Mouse (Mus musculus): ENCODE measurements around the gene Ndst4. TPM values are rescaled to one million over a fixed set of nuclear protein-coding genes. Genes with fewer than 3 reads are reported as not detected.

Ndst4 gene
- polyA plus RNA-seq, 1 experiment: not detected

DNA sequence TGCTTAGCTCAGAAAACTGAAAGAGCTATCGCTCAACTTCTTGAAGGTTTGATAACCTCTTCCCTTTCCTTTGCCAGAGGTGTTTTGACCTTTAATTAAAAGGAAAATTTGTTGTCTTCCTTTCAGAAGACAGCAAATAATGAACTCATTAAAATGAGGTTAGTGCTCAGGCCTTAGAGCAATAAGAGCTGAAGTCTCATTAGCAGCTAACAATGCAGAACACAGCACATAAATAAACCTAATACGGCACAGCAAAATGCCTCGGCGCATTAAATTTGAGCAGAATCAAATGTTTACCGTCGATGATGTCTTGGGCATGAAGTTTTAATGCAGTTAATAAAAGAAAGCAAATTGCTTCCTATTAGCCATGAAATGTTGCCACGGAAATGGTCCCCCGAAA, 129.5 kb downstream of the Ndst4 start:
- H3K9me3 ChIP-seq (replicated peaks; ENCODE audit: control insufficient read depth, insufficient read depth, low read length, poor library complexity, severe bottlenecking): no peaks in the 10 kb centered on the region

DNA sequence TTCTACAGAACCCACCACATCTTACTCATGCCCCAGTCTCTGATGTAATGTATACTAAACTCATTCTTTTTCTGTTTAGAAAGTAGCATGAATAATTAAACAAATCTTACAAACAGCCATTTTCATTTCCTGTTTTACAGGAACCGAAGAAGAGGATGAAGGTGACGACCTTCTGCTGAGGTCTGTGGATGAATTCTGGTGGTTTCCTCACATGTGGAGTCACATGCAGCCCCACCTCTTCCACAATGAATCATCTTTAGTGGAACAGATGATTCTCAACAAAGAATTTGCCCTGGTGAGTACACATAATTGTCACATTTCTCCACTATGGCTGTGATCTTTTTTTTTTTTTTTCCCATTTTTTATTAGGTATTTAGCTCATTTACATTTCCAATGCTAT, 166.7 kb downstream of the Ndst4 start:
- no peak overlapping the region for H3K9ac ChIP-seq (ENCODE audit: low read depth, poor library complexity, severe bottlenecking)
- TF ChIP-seq POLR2A (IDR thresholded peaks at IDR 0.05; ENCODE audit: insufficient read depth, low read length) (no peak), CTCF (IDR thresholded peaks at IDR 0.05; ENCODE audit: low read depth, low read length) (no peak), EP300 (IDR thresholded peaks at IDR 0.05; ENCODE audit: insufficient read depth, low read depth, low read length) (no peak)

More for the DNA sequence above, 129.5 kb downstream of the Ndst4 start:
- no peaks in the 10 kb centered on the region for H3K36me3 ChIP-seq (ENCODE audit: control insufficient read depth, insufficient read depth, low read length, poor library complexity, severe bottlenecking)
- H3K27me3 ChIP-seq (ENCODE audit: control insufficient read depth, insufficient read depth, low read length, poor library complexity, severe bottlenecking): no peaks in the 10 kb centered on the region
- no peak overlapping the region for H3K27ac ChIP-seq (ENCODE audit: insufficient read depth, low read length)
- no peak overlapping the region for H3K4me3 ChIP-seq (ENCODE audit: low read depth, low read length)
- H3K9ac ChIP-seq (ENCODE audit: low read depth, poor library complexity, severe bottlenecking): no peak overlapping the region
- H3K4me1 ChIP-seq (ENCODE audit: control insufficient read depth, insufficient read depth, low read length): no peaks in the 10 kb centered on the region
- TF ChIP-seq EP300 (IDR thresholded peaks at IDR 0.05; ENCODE audit: insufficient read depth, low read depth, low read length): no peak
- TF ChIP-seq CTCF (IDR thresholded peaks at IDR 0.05; ENCODE audit: low read depth, low read length): no peak
- TF ChIP-seq POLR2A (IDR thresholded peaks at IDR 0.05; ENCODE audit: insufficient read depth, low read length): no peak

DNA sequence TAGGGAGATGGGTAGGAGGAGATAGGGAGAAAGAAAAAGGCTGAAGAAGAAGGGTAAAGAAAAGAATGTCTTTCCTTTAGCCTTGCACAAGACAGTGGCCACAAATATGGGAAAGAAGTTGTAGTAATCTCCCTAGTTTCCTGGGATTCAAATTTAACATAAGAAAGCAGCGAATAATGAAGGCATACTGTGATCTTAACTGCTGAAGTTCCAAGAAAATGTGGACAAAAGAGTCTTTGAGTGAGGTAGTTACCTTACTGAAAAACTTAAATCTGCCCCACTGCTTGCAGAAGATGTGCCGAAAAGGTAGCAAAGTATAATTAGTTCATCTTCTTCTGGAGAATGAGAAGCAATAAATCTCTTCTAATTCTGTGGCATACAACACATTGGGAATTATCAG, 228.4 kb downstream of the Ndst4 start:
- no peak overlapping the region for H3K9ac ChIP-seq (ENCODE audit: low read depth, poor library complexity, severe bottlenecking)
- H3K27ac ChIP-seq (ENCODE audit: insufficient read depth, low read length): no peak overlapping the region

More for the DNA sequence above, 166.7 kb downstream of the Ndst4 start:
- no peaks in the 10 kb centered on the region for H3K4me1 ChIP-seq (ENCODE audit: control insufficient read depth, insufficient read depth, low read length)
- H3K9me3 ChIP-seq (replicated peaks; ENCODE audit: control insufficient read depth, insufficient read depth, low read length, poor library complexity, severe bottlenecking): no peaks in the 10 kb centered on the region
- H3K27ac ChIP-seq (ENCODE audit: insufficient read depth, low read length): no peak overlapping the region
- H3K4me3 ChIP-seq (ENCODE audit: low read depth, low read length): no peak overlapping the region
- no peaks in the 10 kb centered on the region for H3K27me3 ChIP-seq (ENCODE audit: control insufficient read depth, insufficient read depth, low read length, poor library complexity, severe bottlenecking)
- no peaks in the 10 kb centered on the region for H3K36me3 ChIP-seq (ENCODE audit: control insufficient read depth, insufficient read depth, low read length, poor library complexity, severe bottlenecking)

DNA sequence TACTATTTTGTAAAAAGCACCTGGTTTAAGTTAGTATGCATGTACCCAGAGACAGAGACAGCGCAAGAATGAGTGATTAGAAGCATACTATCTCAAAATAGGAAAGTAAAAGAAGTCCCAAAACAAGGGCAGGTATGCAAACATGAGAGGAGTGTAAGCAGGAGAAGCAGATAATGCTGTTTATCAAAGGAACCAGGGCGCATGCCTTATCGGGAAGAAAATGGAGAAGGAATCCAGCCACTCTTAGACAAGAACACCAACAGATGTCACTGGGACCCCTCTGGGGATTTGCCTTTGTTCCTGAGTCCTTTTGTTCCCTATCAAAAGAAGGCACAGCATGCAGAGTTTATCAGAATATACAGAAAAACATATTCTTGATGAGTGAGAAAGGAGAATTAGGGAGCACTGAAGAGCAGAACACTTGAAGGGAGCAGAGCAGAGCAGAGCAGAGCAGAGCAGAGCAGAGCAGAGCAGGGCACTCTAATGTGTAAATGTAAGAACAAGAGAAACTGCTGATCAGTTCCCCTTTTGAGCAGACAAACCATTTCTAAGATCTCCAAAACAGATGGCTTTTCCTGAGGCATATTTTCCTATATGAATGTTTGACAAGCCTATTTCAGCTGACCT, 251.2 kb downstream of the Ndst4 start:
- no peak overlapping the region for H3K4me3 ChIP-seq (ENCODE audit: low read depth, low read length)
- no peaks in the 10 kb centered on the region for H3K9me3 ChIP-seq (replicated peaks; ENCODE audit: control insufficient read depth, insufficient read depth, low read length, poor library complexity, severe bottlenecking)
- H3K36me3 ChIP-seq (ENCODE audit: control insufficient read depth, insufficient read depth, low read length, poor library complexity, severe bottlenecking): no peaks in the 10 kb centered on the region
- no peak overlapping the region for H3K9ac ChIP-seq (ENCODE audit: low read depth, poor library complexity, severe bottlenecking)
- H3K27me3 ChIP-seq (ENCODE audit: control insufficient read depth, insufficient read depth, low read length, poor library complexity, severe bottlenecking): no peaks in the 10 kb centered on the region
- H3K4me1 ChIP-seq (ENCODE audit: control insufficient read depth, insufficient read depth, low read length): no peaks in the 10 kb centered on the region
- TF ChIP-seq EP300 (IDR thresholded peaks at IDR 0.05; ENCODE audit: insufficient read depth, low read depth, low read length) (no peak), POLR2A (IDR thresholded peaks at IDR 0.05; ENCODE audit: insufficient read depth, low read length) (no peak), CTCF (IDR thresholded peaks at IDR 0.05; ENCODE audit: low read depth, low read length) (no peak)
- H3K27ac ChIP-seq (ENCODE audit: insufficient read depth, low read length): no peak overlapping the region

More for the DNA sequence above, 228.4 kb downstream of the Ndst4 start:
- Histone ChIP-seq H3K4me3 (ENCODE audit: low read depth, low read length) (no peak overlapping the region), H3K9me3 (replicated peaks; ENCODE audit: control insufficient read depth, insufficient read depth, low read length, poor library complexity, severe bottlenecking) (no peaks in the 10 kb centered on the region), H3K27me3 (ENCODE audit: control insufficient read depth, insufficient read depth, low read length, poor library complexity, severe bottlenecking) (no peaks in the 10 kb centered on the region), H3K36me3 (ENCODE audit: control insufficient read depth, insufficient read depth, low read length, poor library complexity, severe bottlenecking) (no peaks in the 10 kb centered on the region), H3K4me1 (ENCODE audit: control insufficient read depth, insufficient read depth, low read length) (no peaks in the 10 kb centered on the region)
- TF ChIP-seq EP300 (IDR thresholded peaks at IDR 0.05; ENCODE audit: insufficient read depth, low read depth, low read length): no peak
- no peak for TF ChIP-seq POLR2A (IDR thresholded peaks at IDR 0.05; ENCODE audit: insufficient read depth, low read length)
- TF ChIP-seq CTCF (IDR thresholded peaks at IDR 0.05; ENCODE audit: low read depth, low read length): no peak

DNA sequence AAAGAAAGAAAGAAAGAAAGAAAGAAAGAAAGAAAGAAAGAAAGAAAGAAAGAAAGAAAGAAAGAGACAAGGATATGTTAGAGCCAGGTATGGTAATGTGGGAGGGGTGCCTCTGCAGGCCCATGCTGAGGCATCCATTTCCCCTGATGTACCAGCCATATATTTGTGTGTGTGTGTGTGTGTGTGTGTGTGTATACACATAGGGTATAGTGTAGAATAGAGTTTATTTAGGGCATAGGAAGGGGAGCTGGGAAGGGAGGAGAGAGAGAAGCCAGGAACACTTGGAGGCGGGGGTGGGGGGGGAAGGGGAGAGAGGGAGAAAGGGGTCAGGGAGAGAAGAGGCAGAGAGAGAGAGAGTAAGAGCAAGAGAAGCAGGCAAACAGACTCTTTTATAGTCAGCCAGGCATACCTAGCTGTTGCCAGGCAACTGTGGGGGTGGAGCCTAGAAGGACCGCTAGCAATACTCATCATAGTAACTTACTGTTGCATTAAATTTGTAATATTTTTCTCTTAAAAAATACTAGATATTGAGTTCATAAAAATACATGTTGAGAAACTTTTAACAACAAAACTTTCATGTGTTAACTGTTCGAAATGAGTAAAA, 256.3 kb downstream of the Ndst4 start:
- TF ChIP-seq CTCF (IDR thresholded peaks at IDR 0.05; ENCODE audit: low read depth, low read length) (no peak), EP300 (IDR thresholded peaks at IDR 0.05; ENCODE audit: insufficient read depth, low read depth, low read length) (no peak), POLR2A (IDR thresholded peaks at IDR 0.05; ENCODE audit: insufficient read depth, low read length) (no peak)
- no peak overlapping the region for H3K27ac ChIP-seq (ENCODE audit: insufficient read depth, low read length)
- H3K36me3 ChIP-seq (ENCODE audit: control insufficient read depth, insufficient read depth, low read length, poor library complexity, severe bottlenecking): no peaks in the 10 kb centered on the region
- no peak overlapping the region for H3K4me3 ChIP-seq (ENCODE audit: low read depth, low read length)
- no peak overlapping the region for H3K9ac ChIP-seq (ENCODE audit: low read depth, poor library complexity, severe bottlenecking)
- H3K27me3 ChIP-seq (ENCODE audit: control insufficient read depth, insufficient read depth, low read length, poor library complexity, severe bottlenecking): no peaks in the 10 kb centered on the region
- no peaks in the 10 kb centered on the region for H3K9me3 ChIP-seq (replicated peaks; ENCODE audit: control insufficient read depth, insufficient read depth, low read length, poor library complexity, severe bottlenecking)
- no peaks in the 10 kb centered on the region for H3K4me1 ChIP-seq (ENCODE audit: control insufficient read depth, insufficient read depth, low read length)

DNA sequence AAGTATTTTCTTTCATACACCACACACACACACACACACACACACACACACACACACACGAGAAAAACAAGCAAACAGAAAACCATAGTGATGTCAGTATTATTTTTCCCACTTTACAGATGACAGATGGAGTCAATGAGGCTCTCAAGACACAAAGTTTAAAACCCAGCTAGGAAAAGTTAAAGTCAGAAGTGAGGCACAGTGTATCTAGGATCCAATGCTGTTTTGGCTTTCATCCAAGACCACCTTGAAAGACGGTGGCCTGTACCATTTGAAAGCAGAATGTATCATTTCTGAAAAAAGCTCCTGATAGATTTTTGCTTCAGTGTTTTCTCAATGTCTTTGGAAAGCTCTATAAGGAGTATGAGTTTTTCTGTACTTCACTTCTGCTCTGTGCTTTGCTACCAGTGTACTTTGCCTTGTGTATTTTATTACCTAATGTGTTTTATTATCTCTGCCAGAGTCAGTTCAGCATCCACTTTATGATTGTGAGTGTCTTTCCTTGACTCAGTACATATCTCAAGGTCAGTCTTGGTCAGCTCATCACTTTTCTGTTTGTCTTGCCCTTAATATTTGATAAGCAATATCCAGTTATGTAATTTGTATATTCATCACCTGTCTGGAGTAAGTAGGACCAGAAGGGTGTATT, 257.1 kb downstream of the Ndst4 start:
- TF ChIP-seq CTCF (IDR thresholded peaks at IDR 0.05; ENCODE audit: low read depth, low read length) (no peak), EP300 (IDR thresholded peaks at IDR 0.05; ENCODE audit: insufficient read depth, low read depth, low read length) (no peak), POLR2A (IDR thresholded peaks at IDR 0.05; ENCODE audit: insufficient read depth, low read length) (no peak)
- H3K27ac ChIP-seq (ENCODE audit: insufficient read depth, low read length): no peak overlapping the region
- H3K36me3 ChIP-seq (ENCODE audit: control insufficient read depth, insufficient read depth, low read length, poor library complexity, severe bottlenecking): no peaks in the 10 kb centered on the region
- H3K4me3 ChIP-seq (ENCODE audit: low read depth, low read length): no peak overlapping the region
- H3K27me3 ChIP-seq (ENCODE audit: control insufficient read depth, insufficient read depth, low read length, poor library complexity, severe bottlenecking): no peaks in the 10 kb centered on the region
- no peaks in the 10 kb centered on the region for H3K4me1 ChIP-seq (ENCODE audit: control insufficient read depth, insufficient read depth, low read length)
- H3K9me3 ChIP-seq (replicated peaks; ENCODE audit: control insufficient read depth, insufficient read depth, low read length, poor library complexity, severe bottlenecking): no peaks in the 10 kb centered on the region
- H3K9ac ChIP-seq (ENCODE audit: low read depth, poor library complexity, severe bottlenecking): no peak overlapping the region
